Mouse (Mus musculus): ENCODE measurements around the gene Senp7.
"Not testable (repeated sequence)": the region's sequence is repeated elsewhere in the genome, so short reads cannot be mapped to it uniquely, and the experiment has no call there.

Senp7 gene

GRCm38 (mm10) chr16:56048038-56048437, at the start of gene Senp7:
Gene Senp7, plus strand, starts transcription at chr16:56048338.
- DNase-seq = not testable (repeated sequence)

- DNase-seq = no peak
These were observed 41.3 kb upstream of the Senp7 start for GRCm38 (mm10) chr16:56006798-56007197.

GRCm38 (mm10) chr16:56008862-56009261, 39.3 kb upstream of the Senp7 start:
- no peak for DNase-seq

- DNase-seq = no peak
These were observed 35.1 kb upstream of the Senp7 start for GRCm38 (mm10) chr16:56012789-56013743.

GRCm38 (mm10) chr16:56014076-56014475, 34.1 kb upstream of the Senp7 start:
- DNase-seq = no peak

GRCm38 (mm10) chr16:56019660-56020059, 28.5 kb upstream of the Senp7 start:
- no peak for DNase-seq

- no peak for DNase-seq
These were observed 20.1 kb upstream of the Senp7 start for GRCm38 (mm10) chr16:56027854-56028629.

GRCm38 (mm10) chr16:56028722-56029551, 19.2 kb upstream of the Senp7 start:
- DNase-seq = no peak

- DNase-seq = peak; percentile 96
These were observed 18.5 kb upstream of the Senp7 start, which contains the start of gene Pcnp for GRCm38 (mm10) chr16:56029661-56030082. Gene Pcnp, minus strand, starts transcription at chr16:56029739.

- no peak for DNase-seq
These were observed 13.6 kb upstream of the Senp7 start for GRCm38 (mm10) chr16:56034566-56034965.

- DNase-seq = no peak
These were observed 11.6 kb upstream of the Senp7 start for GRCm38 (mm10) chr16:56036501-56036900.

GRCm38 (mm10) chr16:56037138-56038010, 10.8 kb upstream of the Senp7 start, which contains the start of gene Trmt10c:
Gene Trmt10c, minus strand, starts transcription at chr16:56037819.
- peak; percentile 96 for DNase-seq

- no peak for DNase-seq
These were observed 10.0 kb upstream of the Senp7 start for GRCm38 (mm10) chr16:56038090-56038489.

- no peak for DNase-seq
These were observed 7.8 kb downstream of the Senp7 start for GRCm38 (mm10) chr16:56055911-56056310.

- DNase-seq = no peak
These were observed 8.9 kb downstream of the Senp7 start for GRCm38 (mm10) chr16:56056944-56057590.

GRCm38 (mm10) chr16:56058151-56058550, 10.0 kb downstream of the Senp7 start:
- no peak for DNase-seq

GRCm38 (mm10) chr16:56061995-56062594, 14.0 kb downstream of the Senp7 start:
- DNase-seq = no peak

GRCm38 (mm10) chr16:56062981-56063380, 14.8 kb downstream of the Senp7 start:
- DNase-seq = no peak

- DNase-seq = peak; percentile 70
These were observed 16.3 kb downstream of the Senp7 start for GRCm38 (mm10) chr16:56064334-56064990.

GRCm38 (mm10) chr16:56066113-56066512, 18.0 kb downstream of the Senp7 start:
- DNase-seq = no peak

Data from thymus, postnatal 4 days (tissue).